Mouse (Mus musculus) 3134 (cell line): ENCODE data around the gene Olfr1049.
"Not testable (repeated sequence)": the region's sequence is repeated elsewhere in the genome, so short reads cannot be mapped to it uniquely, and the experiment has no call there.

Source experiments
- DNase-seq: peaks from one replicate; pipeline ENCODE4 v3.0.0-alpha.2; 2011; ENCODE audit warnings: low spot score; ENCODE audit not compliant: insufficient read length; ENCODE audit errors: extremely low read depth

Gene Olfr1049

GRCm38 (mm10) chr2:86258228-86258627 is at the start of gene Olfr1049:
Olfr1049 (minus strand) TSS chr2:86258328.
- DNase-seq, result not testable (repeated sequence)

GRCm38 (mm10) chr2:86292155-86292554 is 34.0 kb upstream of the Olfr1049 start, which contains the start of gene Olfr1052:
Olfr1052 (plus strand) TSS chr2:86292455.
- DNase-seq, result no peak

- DNase-seq, result not testable (repeated sequence)
These were observed 20.9 kb upstream of the Olfr1049 start, which contains the start of gene Olfr1051 for GRCm38 (mm10) chr2:86278988-86279387. Olfr1051 (minus strand) TSS chr2:86279088.

GRCm38 (mm10) chr2:86240189-86240588 is 17.9 kb downstream of the Olfr1049 start, which contains the start of gene Olfr1048:
Olfr1048 (minus strand) TSS chr2:86240289.
- DNase-seq, result no peak

GRCm38 (mm10) chr2:86231301-86231700 is 26.8 kb downstream of the Olfr1049 start, which contains the start of gene Olfr1047:
Olfr1047 (minus strand) TSS chr2:86231401.
- DNase-seq, result no peak

GRCm38 (mm10) chr2:86219214-86219613 is 38.9 kb downstream of the Olfr1049 start, which contains the start of gene Olfr1046:
Olfr1046 (minus strand) TSS chr2:86219314.
- no peak for DNase-seq
